Mouse (Mus musculus): Measurements from ENCODE around the gene Carns1. TPM values are rescaled to one million over a fixed set of nuclear protein-coding genes. Genes with fewer than 3 reads are reported as not detected.

Gene Carns1
- polyA plus RNA-seq, 1 experiment from 2014 or later: 0.90 TPM

DNA sequence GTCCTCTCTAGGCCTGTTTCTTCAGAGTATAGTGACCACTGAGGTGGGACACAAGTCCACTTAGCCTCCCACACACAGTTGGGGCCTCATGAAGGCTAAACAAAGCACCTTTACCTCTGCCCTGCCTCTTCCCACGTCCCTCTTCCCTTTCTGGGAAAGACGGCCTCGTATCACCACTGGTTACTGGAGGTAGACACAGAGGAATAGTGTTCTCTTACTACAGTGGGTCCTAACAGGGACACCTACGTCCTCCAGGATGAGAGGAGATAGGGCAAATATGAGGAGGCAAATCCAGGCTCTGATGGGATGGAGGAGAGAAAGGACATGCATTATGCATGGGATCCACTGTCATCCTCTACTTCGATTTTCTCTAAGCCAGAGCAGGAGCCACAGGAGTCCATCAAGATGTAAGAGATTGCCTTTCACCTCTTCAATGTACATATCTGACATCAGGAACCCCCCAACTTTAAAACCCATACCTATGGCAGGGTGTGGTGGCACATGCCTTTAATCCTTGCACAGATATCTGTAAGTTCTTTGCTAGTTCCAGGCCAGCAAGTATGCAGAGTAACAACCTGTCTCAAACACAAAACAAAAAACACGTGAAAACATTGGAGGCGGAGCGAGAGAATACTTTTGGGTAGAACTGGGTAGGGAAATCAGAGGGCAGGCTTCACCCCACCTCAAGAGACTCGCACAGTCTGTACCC, 27.3 kb downstream of the Carns1 start:
- H3K27ac ChIP-seq (ENCODE audit: low read depth, low read length): no peak overlapping the region
- peak overlapping the region; percentile 84 for H3K4me3 ChIP-seq (ENCODE audit: low read depth, low read length)
- ATAC-seq: 0 out of 2 replicates have a peak, but pooled peaks have one; percentile 0
- no peak for TF ChIP-seq CTCF (IDR thresholded peaks at IDR 0.05; ENCODE audit: low read depth)
- 42% methylated on average over 9 of the region's 9 CpGs for WGBS
- H3K36me3 ChIP-seq (ENCODE audit: control insufficient read depth, insufficient read depth): peaks cover 30% of the 10 kb centered on the region
- H3K4me1 ChIP-seq (replicated peaks; ENCODE audit: control insufficient read depth, insufficient read depth, low read length): peaks cover 9% of the 10 kb centered on the region; the same call in 1 of the 2 replicates
- H3K9me3 ChIP-seq (ENCODE audit: control insufficient read depth): no peaks in the 10 kb centered on the region
- H3K9ac ChIP-seq (ENCODE audit: low read depth, low read length): 0 out of 2 replicates have a peak overlapping the region, but pooled peaks have one; percentile 95
- H3K27me3 ChIP-seq (replicated peaks; ENCODE audit: control insufficient read depth, insufficient read depth, low read length): no peaks in the 10 kb centered on the region
- peak overlapping the region; percentile 80 for H3K4me2 ChIP-seq (replicated peaks; ENCODE audit: low read depth)

DNA sequence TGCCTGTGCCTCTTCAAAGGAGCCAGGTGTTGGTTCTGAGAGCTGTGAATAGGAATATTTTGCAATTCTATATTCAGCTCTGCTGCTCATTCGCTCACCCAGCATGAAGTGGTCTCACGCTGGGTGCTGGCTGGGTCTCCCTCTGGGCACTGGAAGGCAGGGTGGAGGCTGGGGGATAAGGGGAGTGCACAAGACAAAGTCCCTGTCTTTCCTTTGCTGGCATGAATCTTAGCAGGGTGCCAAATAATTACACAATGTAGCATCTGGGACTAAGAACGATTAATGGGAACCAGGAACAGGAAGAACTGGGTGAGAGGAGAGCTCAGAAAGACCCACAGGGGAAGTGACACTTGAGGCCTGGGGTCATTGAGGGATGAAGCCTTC, 28.3 kb downstream of the Carns1 start:
- 74% methylated on average over 3 of the region's 3 CpGs for WGBS
- Histone ChIP-seq H3K27ac (ENCODE audit: low read depth, low read length) (no peak overlapping the region), H3K4me3 (ENCODE audit: low read depth, low read length) (no peak overlapping the region)

DNA sequence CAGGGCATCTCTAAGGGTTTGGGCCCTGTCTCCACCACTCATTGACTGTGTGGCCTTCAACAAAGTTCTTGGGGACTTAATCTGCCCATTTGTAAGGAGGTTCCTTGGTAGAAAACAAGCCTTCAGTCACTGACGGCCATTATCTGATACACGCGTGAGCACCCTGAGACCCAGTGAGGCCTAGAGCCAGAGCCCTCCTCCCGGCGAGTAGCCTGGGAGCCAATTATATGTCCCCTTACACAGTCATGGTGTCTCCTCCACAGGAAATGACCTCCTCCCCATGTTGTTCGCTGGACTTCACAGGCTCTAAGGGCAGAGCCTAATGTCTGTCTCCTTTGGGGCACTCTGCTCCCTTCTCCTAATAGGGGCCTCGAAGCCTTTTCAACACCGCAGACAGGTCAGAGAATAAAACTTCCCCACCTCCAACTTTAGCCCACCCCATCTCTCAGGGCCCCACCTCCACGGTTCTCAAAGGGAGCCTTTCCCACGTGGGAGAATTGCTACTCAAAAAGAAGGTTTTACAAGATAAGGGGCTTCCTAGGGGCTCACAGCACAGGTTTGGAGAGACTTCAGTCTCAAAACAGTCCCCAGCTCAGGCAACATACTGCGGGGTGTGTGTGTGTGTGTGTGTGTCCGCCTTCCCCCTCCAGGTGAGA, 28.8 kb downstream of the Carns1 start:
- H3K4me2 ChIP-seq (replicated peaks; ENCODE audit: low read depth): no peak overlapping the region
- H3K27ac ChIP-seq (ENCODE audit: low read depth, low read length): no peak overlapping the region
- H3K9ac ChIP-seq (ENCODE audit: low read depth, low read length): no peak overlapping the region
- no peaks in the 10 kb centered on the region for H3K27me3 ChIP-seq (replicated peaks; ENCODE audit: control insufficient read depth, insufficient read depth, low read length)
- WGBS: 73% methylated on average over 12 of the region's 12 CpGs
- peaks cover 9% of the 10 kb centered on the region; the same call in 1 of the 2 replicates for H3K4me1 ChIP-seq (replicated peaks; ENCODE audit: control insufficient read depth, insufficient read depth, low read length)
- peaks cover 17% of the 10 kb centered on the region for H3K36me3 ChIP-seq (ENCODE audit: control insufficient read depth, insufficient read depth)
- H3K4me3 ChIP-seq (ENCODE audit: low read depth, low read length): no peak overlapping the region
- no peak for ATAC-seq
- TF ChIP-seq CTCF (IDR thresholded peaks at IDR 0.05; ENCODE audit: low read depth): no peak
- no peaks in the 10 kb centered on the region for H3K9me3 ChIP-seq (ENCODE audit: control insufficient read depth)

More for the DNA sequence above, 28.3 kb downstream of the Carns1 start:
- TF ChIP-seq CTCF (IDR thresholded peaks at IDR 0.05; ENCODE audit: low read depth): no peak
- Histone ChIP-seq H3K9ac (ENCODE audit: low read depth, low read length) (no peak overlapping the region), H3K4me2 (replicated peaks; ENCODE audit: low read depth) (no peak overlapping the region), H3K4me1 (replicated peaks; ENCODE audit: control insufficient read depth, insufficient read depth, low read length) (peaks cover 9% of the 10 kb centered on the region; the same call in 1 of the 2 replicates), H3K27me3 (replicated peaks; ENCODE audit: control insufficient read depth, insufficient read depth, low read length) (no peaks in the 10 kb centered on the region), H3K36me3 (ENCODE audit: control insufficient read depth, insufficient read depth) (peaks cover 21% of the 10 kb centered on the region), H3K9me3 (ENCODE audit: control insufficient read depth) (no peaks in the 10 kb centered on the region)
- no peak for ATAC-seq

DNA sequence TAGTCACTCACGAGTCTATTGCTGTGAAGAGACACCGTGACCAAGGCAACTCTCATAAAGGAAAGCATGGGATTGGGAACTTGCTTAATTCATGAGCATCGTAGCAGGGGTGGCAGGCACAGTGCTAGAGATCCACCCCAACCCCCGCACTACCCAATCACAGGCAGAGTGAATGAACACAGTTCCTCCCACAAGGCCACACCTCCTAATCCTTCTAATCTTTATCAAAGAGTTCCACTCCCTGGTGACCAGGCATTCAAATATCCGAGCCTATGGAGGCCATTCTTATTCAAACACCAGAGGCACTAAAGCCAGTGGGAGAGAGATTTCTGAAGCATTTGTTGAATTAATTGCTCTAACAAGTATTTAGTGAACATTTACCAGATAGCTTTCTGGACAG, 29.3 kb downstream of the Carns1 start:
- no peaks in the 10 kb centered on the region for H3K9me3 ChIP-seq (ENCODE audit: control insufficient read depth)
- H3K27me3 ChIP-seq (replicated peaks; ENCODE audit: control insufficient read depth, insufficient read depth, low read length): no peaks in the 10 kb centered on the region
- ATAC-seq: no peak
- H3K27ac ChIP-seq (ENCODE audit: low read depth, low read length): no peak overlapping the region
- peaks cover 11% of the 10 kb centered on the region for H3K36me3 ChIP-seq (ENCODE audit: control insufficient read depth, insufficient read depth)
- no peak overlapping the region for H3K4me3 ChIP-seq (ENCODE audit: low read depth, low read length)
- WGBS: 90% methylated on average over 5 of the region's 5 CpGs
- TF ChIP-seq CTCF (IDR thresholded peaks at IDR 0.05; ENCODE audit: low read depth): no peak
- H3K9ac ChIP-seq (ENCODE audit: low read depth, low read length): no peak overlapping the region
- peaks cover 9% of the 10 kb centered on the region; the same call in 1 of the 2 replicates for H3K4me1 ChIP-seq (replicated peaks; ENCODE audit: control insufficient read depth, insufficient read depth, low read length)
- no peak overlapping the region for H3K4me2 ChIP-seq (replicated peaks; ENCODE audit: low read depth)

DNA sequence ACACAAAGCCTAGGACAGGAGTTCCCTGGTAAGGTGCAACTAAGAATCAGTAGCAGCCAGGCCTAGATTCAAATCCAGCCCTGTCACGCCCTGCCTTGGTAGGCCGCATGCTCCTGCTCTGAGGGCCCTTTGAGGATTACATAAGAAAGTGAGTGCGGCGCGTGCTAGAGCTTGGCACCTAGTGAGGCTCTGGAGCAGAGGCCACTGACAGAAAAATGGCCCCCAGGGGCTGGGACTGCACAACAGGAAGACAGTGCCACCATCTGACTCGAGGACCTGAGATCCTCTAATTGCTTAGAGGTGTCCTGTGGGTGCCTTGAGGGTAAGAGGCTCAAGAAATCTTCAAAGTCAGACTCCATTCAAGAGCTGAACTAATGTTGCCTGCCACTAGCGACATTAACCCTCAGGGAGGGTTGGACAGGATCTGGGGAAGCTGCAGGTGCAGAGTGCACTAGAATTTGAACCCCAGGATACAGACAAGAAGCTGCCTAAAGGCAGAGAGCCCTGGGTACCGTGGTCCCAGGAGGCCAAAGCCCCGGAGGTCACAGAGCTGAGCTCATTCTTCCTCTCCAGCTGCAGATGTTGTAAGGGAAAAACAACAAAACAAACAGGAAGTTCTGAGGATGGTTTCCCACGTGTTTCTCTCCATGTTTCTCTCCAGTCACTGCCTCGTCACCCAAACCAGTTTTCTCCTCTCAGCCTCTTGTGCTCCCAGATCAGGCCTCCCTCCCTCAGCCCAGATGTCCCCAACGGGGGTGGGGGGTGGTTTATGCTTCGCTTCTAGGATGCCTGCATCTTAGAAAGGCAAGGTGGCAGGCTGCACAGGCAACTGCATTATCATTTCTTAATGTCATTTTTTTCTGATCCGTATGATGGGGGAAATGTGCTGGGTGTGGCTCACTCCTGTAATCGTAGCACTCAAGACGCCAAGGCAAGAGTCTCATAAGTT, 30.5 kb downstream of the Carns1 start:
- no peak for ATAC-seq
- TF ChIP-seq CTCF (IDR thresholded peaks at IDR 0.05; ENCODE audit: low read depth): no peak
- Histone ChIP-seq H3K27ac (ENCODE audit: low read depth, low read length) (no peak overlapping the region; the same call in 1 of the 2 replicates), H3K36me3 (ENCODE audit: control insufficient read depth, insufficient read depth) (0 out of 2 replicates have a peak, but pooled peaks cover under 1% of the 10 kb centered on the region), H3K4me1 (replicated peaks; ENCODE audit: control insufficient read depth, insufficient read depth, low read length) (peaks cover 7% of the 10 kb centered on the region; the same call in 1 of the 2 replicates), H3K27me3 (replicated peaks; ENCODE audit: control insufficient read depth, insufficient read depth, low read length) (no peaks in the 10 kb centered on the region), H3K9ac (ENCODE audit: low read depth, low read length) (no peak overlapping the region), H3K9me3 (ENCODE audit: control insufficient read depth) (no peaks in the 10 kb centered on the region), H3K4me3 (ENCODE audit: low read depth, low read length) (no peak overlapping the region), H3K4me2 (replicated peaks; ENCODE audit: low read depth) (no peak overlapping the region)
- 76% methylated on average over 16 of the region's 16 CpGs for WGBS

Measured in intestine, postnatal 0 days (tissue).